8 mouse cellular contexts compared by ENCODE assay signal in genomic region chr7:97386806-97387370, GRCm38 (mm10). TPM values are rescaled to one million over a fixed set of nuclear protein-coding genes. Genes with fewer than 3 reads are reported as not detected.
DNase-seq lines count a peak whose midpoint lies in the region; ATAC-seq lines count a peak whose summit lies in the region.

No protein-coding gene starts in this region.

- no peaks in the 10 kb centered on the region for H3K9me3 ChIP-seq in forebrain, embryonic 15.5 days
- H3K9me3 ChIP-seq in forebrain, embryonic 10.5 days = no peaks in the 10 kb centered on the region

- H3K27ac ChIP-seq in forebrain, embryonic 15.5 days (replicated peaks) = peak overlapping the region; percentile 83
- no peak overlapping the region for H3K27ac ChIP-seq in forebrain, embryonic 10.5 days

- 51% methylated on average over 5 of the region's 5 CpGs for WGBS in forebrain, embryonic 15.5 days
- 88% methylated on average over 5 of the region's 5 CpGs for WGBS in forebrain, embryonic 10.5 days

- H3K27me3 ChIP-seq in forebrain, embryonic 15.5 days = no peaks in the 10 kb centered on the region
- H3K27me3 ChIP-seq in forebrain, embryonic 10.5 days (ENCODE audit: poor library complexity, severe bottlenecking) = no peaks in the 10 kb centered on the region

- peak; percentile 84 for ATAC-seq in forebrain, embryonic 15.5 days (replicated peaks)
- ATAC-seq in megakaryocyte progenitor cell, adult 5-6 weeks (replicated peaks; ENCODE audit: poor library complexity) = no peak

- peaks cover 40% of the 10 kb centered on the region for H3K36me3 ChIP-seq in forebrain, embryonic 15.5 days
- H3K36me3 ChIP-seq in forebrain, embryonic 10.5 days (replicated peaks) = peaks cover 100% of the 10 kb centered on the region

- peaks cover 25% of the 10 kb centered on the region for H3K4me1 ChIP-seq in forebrain, embryonic 15.5 days
- H3K4me1 ChIP-seq in forebrain, embryonic 10.5 days = no peaks in the 10 kb centered on the region

- H3K4me2 ChIP-seq in forebrain, embryonic 15.5 days (replicated peaks) = no peak overlapping the region

- H3K4me3 ChIP-seq in forebrain, embryonic 15.5 days = no peak overlapping the region
- no peak overlapping the region for H3K4me3 ChIP-seq in forebrain, embryonic 10.5 days

- no peak for DNase-seq in forebrain, embryonic 10.5 days (ENCODE audit: extremely low spot score, low spot score)
- DNase-seq in cerebellum, adult 8-10 months = peak; percentile 93
- DNase-seq in heart, adult 9 months (ENCODE audit: low spot score in 2 of 2) = peak; percentile 55 to 71
- DNase-seq in left cerebral cortex, adult 11 months (ENCODE audit: low spot score) = peak; percentile 48
- DNase-seq in telencephalon, adult 2 months (ENCODE audit: low read depth, low spot score) = peak; percentile 90
- DNase-seq in embryo, embryonic 9.5 days (ENCODE audit: extremely low spot score) = no peak

- H3K9ac ChIP-seq in forebrain, embryonic 15.5 days (replicated peaks) = no peak overlapping the region

RNA-seq across cellular contexts. Expression of gene Ndufc2, which starts 12.9 kb away (rescaled TPM):
- polyA plus RNA-seq in forebrain, embryonic 15.5 days (2015; fragmentation: Nextera tagmentation; extraction: Ambion mirVana) = 460 and 479 TPM in 2 replicates
- polyA plus RNA-seq in forebrain, embryonic 10.5 days (2016; fragmentation: Nextera tagmentation; extraction: Ambion mirVana) = 320 and 327 TPM in 2 replicates
- 173 and 202 TPM in 2 replicates for total RNA-seq in megakaryocyte progenitor cell, adult 5-6 weeks (2015)
- 307 and 320 TPM in 2 replicates for total RNA-seq in megakaryocyte progenitor cell, adult 5-6 weeks (2017)

RNA-seq across cellular contexts. Expression of gene Alg8, which starts 15.5 kb away (rescaled TPM):
- 18.9 and 19.0 TPM in 2 replicates for polyA plus RNA-seq in forebrain, embryonic 15.5 days (2015; fragmentation: Nextera tagmentation; extraction: Ambion mirVana)
- polyA plus RNA-seq in forebrain, embryonic 10.5 days (2016; fragmentation: Nextera tagmentation; extraction: Ambion mirVana) = 56.2 and 61.3 TPM in 2 replicates
- total RNA-seq in megakaryocyte progenitor cell, adult 5-6 weeks (2015) = 59.2 and 74.4 TPM in 2 replicates
- 35.1 and 40.5 TPM in 2 replicates for total RNA-seq in megakaryocyte progenitor cell, adult 5-6 weeks (2017)

RNA-seq across cellular contexts. Expression of gene Thrsp, which starts 30.6 kb away (rescaled TPM):
- 4.1 and 5.6 TPM in 2 replicates for polyA plus RNA-seq in forebrain, embryonic 15.5 days (2015; fragmentation: Nextera tagmentation; extraction: Ambion mirVana)
- 0.23 and 0.32 TPM in 2 replicates for polyA plus RNA-seq in forebrain, embryonic 10.5 days (2016; fragmentation: Nextera tagmentation; extraction: Ambion mirVana)
- total RNA-seq in megakaryocyte progenitor cell, adult 5-6 weeks (2015) = not detected in 2 replicates
- total RNA-seq in megakaryocyte progenitor cell, adult 5-6 weeks (2017) = not detected in 2 replicates

RNA-seq across cellular contexts. Expression of gene Kctd21, which starts 54.8 kb away (rescaled TPM):
- 6.6 and 7.1 TPM in 2 replicates for polyA plus RNA-seq in forebrain, embryonic 15.5 days (2015; fragmentation: Nextera tagmentation; extraction: Ambion mirVana)
- 3.7 and 3.9 TPM in 2 replicates for polyA plus RNA-seq in forebrain, embryonic 10.5 days (2016; fragmentation: Nextera tagmentation; extraction: Ambion mirVana)
- total RNA-seq in megakaryocyte progenitor cell, adult 5-6 weeks (2015) = 1.0 and 1.6 TPM in 2 replicates
- total RNA-seq in megakaryocyte progenitor cell, adult 5-6 weeks (2017) = 0.54 and 1.1 TPM in 2 replicates

RNA-seq across cellular contexts. Expression of gene Usp35, which starts 55.1 kb away (rescaled TPM):
- 4.4 and 5.8 TPM in 2 replicates for polyA plus RNA-seq in forebrain, embryonic 15.5 days (2015; fragmentation: Nextera tagmentation; extraction: Ambion mirVana)
- polyA plus RNA-seq in forebrain, embryonic 10.5 days (2016; fragmentation: Nextera tagmentation; extraction: Ambion mirVana) = 0.83 and 1.7 TPM in 2 replicates
- total RNA-seq in megakaryocyte progenitor cell, adult 5-6 weeks (2015) = 0.05 and 0.10 TPM in 2 replicates
- 0.20 TPM in 1 of 2 replicates, not detected in the other for total RNA-seq in megakaryocyte progenitor cell, adult 5-6 weeks (2017)

Comparison
In these comparisons a context has a peak if more than half of its experiments do, and no peak if none do; other contexts are left out.
1. DNase-seq: peak in cerebellum, adult 8-10 months (single experiment), heart, adult 9 months (2 of 2), left cerebral cortex, adult 11 months (single experiment) and telencephalon, adult 2 months (single experiment); none in forebrain, embryonic 10.5 days (single experiment) and embryo, embryonic 9.5 days (single experiment).